Mouse (Mus musculus): ENCODE results near the gene Gm4491. TPM values are rescaled to one million over a fixed set of nuclear protein-coding genes. Genes with fewer than 3 reads are reported as not detected.

The Gm4491 gene
- not detected in 2 replicates for polyA plus RNA-seq (2012; rRNA removed)

DNA sequence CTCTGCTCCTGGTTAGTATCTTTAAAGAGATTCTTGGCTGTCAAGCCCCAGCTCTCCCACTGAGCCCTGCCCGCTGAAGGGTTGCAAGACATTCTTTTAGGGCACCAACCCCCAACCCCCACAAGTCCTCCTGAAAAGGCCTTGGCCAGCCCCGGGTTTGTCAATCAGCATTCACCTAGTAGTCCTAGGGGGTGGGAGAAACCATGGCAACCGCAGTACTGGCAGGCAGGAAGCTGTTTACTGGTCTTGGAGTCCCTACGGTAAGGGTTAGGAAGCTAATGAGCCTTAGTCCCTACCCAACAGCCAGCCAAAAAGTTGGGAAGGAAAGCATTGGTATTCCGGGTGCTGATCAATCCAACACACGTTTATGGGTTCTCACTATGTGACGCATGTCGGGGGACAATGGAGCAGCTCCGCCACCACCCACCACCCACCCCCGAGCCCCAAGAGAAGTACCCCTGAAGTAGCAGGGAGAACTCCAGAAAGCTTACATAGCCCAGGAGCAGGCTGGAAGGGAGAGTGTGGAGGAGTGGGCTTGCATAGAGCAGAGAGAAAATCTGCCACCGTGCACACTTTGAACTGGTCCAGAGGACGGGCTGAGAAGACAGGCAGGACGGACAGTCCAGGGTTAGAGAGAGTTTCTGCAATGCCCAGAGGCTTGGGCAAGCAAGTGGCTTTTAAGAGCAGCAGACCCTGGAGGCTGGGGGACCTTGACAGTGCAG, at the start of gene Gm4491:
Gm4491 (minus strand) TSS at position 61 of the 722 bp plus-strand sequence.
- WGBS: 47% methylated on average over 13 of the region's 13 CpGs
- no peak for DNase-seq (ENCODE audit: low read depth, low spot score)

DNA sequence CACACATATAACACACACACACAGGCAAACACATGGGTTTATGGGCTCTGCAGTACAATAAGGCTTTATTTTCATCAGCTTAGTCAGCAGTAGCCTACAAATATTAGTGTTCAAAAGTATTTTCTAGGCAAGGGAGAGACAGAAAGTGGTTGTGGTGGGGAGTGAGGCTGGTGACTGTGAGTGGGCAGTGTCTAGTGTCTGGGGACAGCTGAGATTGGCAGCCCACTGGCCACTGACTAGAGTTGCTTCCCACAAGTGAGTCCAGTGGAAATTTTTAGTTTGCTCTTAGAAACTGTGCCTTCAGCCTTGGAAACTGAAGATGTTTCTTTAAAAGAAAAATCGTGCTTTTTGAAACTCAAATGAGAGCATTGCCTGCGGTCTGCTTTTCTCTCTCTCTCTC, 46.1 kb upstream of the Gm4491 start:
- WGBS: 60% methylated on average over 2 of the region's 2 CpGs

DNA sequence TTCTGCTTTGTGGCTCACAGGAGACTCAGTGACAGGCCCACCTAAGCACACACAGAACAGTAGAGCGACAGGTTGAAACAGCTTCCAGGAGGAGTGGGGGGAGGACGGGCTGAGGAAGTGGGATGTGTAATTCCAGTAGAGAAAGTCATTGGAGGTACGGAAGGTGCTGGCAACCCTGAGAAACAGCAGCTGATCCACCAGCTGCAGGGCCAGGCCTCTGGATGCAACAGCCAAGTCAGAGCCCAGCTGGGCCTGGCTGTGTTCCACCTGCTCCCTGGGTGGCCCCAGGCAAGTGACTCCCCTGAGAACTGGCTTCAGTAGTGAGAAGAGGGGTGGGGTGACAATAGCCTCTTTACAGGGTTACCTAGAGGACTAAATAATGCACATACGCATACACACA, 45.5 kb upstream of the Gm4491 start:
- no peak for DNase-seq (ENCODE audit: low read depth, low spot score)
- 28% methylated on average over 4 of the region's 4 CpGs for WGBS

More for the DNA sequence above, 46.1 kb upstream of the Gm4491 start:
- DNase-seq (ENCODE audit: low read depth, low spot score): no peak

DNA sequence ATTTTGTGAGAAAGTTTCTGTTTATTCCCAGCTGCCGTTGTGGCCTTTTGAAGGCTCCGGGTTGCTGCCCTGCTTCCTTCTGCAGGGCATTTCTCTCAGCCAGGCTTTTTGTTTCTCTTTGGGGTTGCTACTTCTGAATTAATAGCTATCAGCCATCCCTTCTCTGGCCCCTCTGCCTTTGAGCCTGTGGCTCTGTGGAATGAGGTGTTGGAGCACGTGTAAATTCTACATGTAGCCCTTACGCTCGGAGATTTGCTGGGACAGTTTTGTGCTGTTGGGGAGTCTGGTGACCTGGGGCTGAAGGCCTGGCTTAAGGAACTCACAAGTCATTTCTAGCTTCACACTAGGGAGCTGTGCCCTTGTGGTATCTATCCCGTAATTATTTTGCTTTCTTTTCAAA, 39.2 kb upstream of the Gm4491 start:
- WGBS: 65% methylated on average over 6 of the region's 6 CpGs
- no peak for DNase-seq (ENCODE audit: low read depth, low spot score)

DNA sequence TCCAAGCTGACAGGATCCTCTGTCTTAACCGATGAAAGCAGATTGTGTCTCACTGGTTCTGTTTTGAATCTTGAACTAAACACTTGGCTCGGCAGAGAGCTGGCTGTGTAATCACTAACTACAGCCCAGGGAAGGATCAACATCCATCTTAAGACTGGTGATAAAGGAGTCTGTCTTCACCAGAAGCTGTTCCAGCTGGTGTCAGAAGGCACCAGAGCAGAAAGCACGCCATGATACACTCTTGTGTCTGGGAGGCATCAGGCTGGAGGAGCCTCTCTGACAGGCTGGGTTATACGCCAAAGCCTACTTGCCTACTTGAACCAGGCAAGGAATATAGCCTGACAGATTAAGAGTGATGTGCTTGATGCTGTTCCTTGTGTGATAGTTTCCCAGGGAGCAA, 30.1 kb upstream of the Gm4491 start:
- no peak for DNase-seq (ENCODE audit: low read depth, low spot score)
- 56% methylated on average over 4 of the region's 4 CpGs for WGBS

DNA sequence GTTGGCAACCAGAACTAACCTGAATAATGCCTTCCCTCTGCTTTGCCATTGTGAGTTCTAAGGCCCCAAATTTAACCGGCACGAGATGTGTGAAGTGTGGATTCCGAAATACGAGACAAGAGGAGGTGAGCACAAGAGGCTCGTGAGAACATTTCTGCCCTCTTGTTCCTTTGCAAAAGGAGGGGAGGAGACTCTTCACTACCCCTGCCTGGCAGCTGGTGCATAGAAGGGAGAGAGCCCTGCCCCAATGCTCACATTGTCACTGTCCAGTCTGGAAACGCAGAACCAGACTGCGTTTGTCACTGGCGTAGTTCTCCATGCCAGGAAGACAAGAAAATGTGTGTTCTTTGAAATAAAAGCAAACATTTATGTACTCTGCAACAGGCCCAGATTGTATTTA, 19.6 kb upstream of the Gm4491 start:
- no peak for DNase-seq (ENCODE audit: low read depth, low spot score)
- WGBS: 63% methylated on average over 8 of the region's 8 CpGs

DNA sequence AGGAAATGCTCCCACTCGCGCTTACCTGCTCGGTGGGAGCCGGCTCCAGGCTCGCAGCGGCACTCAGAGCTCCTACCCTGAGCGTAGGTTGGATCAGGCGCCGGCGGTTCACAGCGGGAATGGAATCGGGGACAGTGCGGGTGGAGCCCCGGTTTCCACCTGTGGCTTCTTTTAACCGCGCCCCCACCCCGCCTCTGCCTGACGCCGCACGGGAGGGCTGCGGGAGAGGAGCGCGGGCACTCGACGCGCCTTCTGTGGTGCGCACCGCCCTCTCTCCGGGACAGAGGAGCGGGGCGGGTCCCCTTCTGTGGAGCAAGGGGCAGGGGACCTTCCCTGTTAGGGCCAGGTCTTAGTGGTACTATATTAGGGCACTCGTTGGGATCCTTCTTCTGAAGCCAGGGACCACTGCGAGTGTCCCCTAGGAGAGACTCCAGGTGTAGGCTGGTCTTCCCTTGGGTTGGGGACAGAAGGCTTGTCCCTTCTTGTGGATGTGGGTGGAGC, 17.5 kb upstream of the Gm4491 start, which contains the start of gene Gjb6:
Gjb6 (minus strand) TSS at position 451 of the 501 bp plus-strand sequence.
- 4% methylated on average over 33 of the region's 33 CpGs for WGBS
- DNase-seq (ENCODE audit: low read depth, low spot score): no peak

DNA sequence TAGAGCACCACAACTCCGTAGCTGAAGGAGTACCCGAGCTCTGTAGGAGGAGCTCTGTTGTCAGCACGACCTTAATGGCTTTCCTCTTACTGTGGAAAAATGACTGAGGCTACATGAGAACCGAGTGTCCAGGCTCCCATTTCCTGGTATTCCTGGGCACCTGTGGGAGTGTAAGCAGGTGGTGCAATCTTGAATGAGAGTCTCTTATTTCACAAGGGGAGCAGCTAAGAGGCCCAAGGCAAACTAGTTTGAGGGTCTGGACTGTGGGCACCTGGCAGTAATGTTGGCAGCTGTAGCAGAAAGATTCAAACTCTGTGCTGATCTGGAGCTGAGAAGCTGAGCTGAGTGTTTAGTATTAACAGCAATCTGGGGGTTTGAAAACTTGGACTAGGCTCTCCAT, 11.7 kb upstream of the Gm4491 start:
- DNase-seq (ENCODE audit: low read depth, low spot score): no peak
- 35% methylated on average over 4 of the region's 4 CpGs for WGBS

DNA sequence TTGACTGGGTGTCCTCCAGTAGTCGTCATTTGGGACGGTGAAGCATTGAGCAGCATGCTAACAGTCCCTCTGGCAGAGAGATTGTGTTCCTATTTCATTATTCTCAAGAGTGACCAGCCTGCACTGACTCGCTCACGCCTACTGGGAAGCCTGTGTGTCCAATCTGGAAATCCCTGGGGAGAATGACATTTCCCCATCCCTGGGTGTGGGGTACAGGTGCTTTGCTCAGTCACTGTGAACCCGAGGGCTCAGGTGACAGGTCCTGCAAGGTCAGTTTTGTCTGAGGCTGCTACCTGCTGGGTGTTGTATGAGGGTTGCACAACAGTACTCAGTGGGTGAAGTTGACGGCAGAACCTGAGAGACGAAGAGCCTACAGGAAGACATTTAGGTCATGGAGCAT, 6.6 kb upstream of the Gm4491 start:
- 83% methylated on average over 7 of the region's 7 CpGs for WGBS
- DNase-seq (ENCODE audit: low read depth, low spot score): no peak

DNA sequence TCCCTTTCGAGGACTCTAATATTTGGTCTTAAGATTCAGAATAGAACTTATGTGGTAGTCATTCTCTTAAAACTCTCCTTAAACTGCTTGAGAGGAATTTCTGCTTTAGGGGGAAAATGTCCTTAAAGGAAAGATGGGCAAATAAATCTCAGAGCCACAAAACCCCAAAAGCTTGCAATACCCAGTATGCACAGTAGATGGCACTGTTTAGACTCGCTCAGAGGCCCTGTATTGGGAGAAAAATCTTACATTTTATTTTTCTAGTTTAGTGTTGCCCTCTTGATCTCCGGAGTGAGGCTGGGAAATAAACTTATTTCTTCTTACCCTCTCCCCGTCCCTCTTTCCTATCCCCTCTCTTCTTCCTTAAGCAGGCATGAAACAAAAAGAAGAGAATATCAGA, 6.5 kb downstream of the Gm4491 start:
- 13% methylated on average over 4 of the region's 4 CpGs for WGBS

DNA sequence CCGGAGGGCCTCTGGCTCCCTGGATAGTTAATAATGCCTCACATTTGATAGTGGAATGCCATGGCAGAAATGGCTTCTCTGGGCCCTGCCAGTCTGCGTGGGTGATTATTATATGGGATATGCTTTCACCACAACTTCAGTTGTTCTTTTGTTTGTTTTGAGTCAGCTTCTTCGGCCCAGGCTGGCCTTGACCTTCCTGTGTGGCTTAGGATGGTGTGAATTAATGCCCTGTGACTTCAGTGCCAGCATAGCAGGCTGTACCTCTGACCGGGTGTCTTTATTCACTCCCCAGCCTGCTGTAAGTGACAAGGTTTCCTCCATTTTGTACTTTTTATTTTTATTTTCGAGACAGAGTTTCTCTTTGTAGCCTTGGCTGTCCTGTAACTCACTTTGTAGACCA, 7.8 kb downstream of the Gm4491 start:
- 60% methylated on average over 5 of the region's 5 CpGs for WGBS
- DNase-seq (ENCODE audit: low read depth, low spot score): no peak

More for the DNA sequence above, 6.5 kb downstream of the Gm4491 start:
- no peak for DNase-seq (ENCODE audit: low read depth, low spot score)

DNA sequence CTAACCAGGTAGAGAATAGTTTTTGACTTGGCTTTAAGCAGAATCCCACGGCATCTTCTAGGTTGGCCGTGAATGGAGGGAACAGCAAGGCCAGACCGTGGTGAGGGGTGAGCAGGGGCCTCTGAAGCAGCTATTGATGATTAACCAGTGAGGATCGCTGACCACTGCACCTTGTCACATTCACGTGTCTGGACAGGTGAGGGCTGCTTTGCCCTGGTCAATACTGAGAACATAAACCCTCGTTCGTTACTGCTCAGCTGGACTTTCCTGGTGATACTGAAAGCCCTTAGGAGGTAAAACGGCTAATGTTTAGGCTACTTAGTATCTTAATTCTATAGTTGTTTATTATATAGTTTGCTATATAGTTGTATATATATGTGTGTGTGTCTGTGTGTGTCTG, 8.6 kb downstream of the Gm4491 start:
- no peak for DNase-seq (ENCODE audit: low read depth, low spot score)
- WGBS: 81% methylated on average over 8 of the region's 8 CpGs

DNA sequence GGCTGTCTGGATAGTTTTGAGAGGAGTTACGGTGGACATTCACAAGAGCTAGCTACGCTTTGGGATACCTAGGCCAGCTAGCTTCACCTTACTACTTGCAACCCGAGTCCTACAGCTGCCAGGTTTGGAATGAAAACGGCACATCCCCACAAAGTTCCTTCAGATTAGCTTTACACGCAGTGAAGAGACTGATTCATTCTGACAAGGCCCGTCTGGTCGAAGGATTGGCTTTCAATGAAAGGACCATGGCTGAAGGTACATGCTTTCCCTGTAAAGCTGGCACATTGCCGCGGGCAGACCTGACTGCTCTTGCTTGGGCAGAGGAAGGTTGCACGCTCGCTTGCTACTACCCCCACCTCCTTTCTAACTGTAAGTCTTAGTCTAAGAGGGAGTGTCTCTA, 10.0 kb downstream of the Gm4491 start:
- DNase-seq (ENCODE audit: low read depth, low spot score): no peak
- 81% methylated on average over 11 of the region's 11 CpGs for WGBS

DNA sequence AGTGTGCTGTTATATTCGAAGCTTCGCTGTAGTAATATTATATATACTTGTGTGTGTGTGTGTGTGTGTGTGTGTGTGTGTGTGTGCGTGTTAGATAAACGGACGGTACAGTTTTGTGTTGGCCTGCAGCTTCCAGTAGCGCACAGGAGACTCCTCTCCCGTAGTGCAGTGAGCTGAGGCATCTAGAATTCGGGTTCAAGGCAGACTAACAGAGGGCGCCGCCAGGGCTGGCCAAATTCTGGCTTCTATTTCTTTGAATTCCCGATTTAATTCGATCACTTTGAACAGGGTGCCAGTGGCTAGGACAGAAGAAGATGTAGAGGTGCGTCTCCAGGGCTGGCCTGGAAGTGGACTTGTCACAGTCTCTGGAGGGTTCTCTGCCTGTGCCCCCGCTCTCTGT, 10.6 kb downstream of the Gm4491 start:
- 30% methylated on average over 14 of the region's 14 CpGs for WGBS

DNA sequence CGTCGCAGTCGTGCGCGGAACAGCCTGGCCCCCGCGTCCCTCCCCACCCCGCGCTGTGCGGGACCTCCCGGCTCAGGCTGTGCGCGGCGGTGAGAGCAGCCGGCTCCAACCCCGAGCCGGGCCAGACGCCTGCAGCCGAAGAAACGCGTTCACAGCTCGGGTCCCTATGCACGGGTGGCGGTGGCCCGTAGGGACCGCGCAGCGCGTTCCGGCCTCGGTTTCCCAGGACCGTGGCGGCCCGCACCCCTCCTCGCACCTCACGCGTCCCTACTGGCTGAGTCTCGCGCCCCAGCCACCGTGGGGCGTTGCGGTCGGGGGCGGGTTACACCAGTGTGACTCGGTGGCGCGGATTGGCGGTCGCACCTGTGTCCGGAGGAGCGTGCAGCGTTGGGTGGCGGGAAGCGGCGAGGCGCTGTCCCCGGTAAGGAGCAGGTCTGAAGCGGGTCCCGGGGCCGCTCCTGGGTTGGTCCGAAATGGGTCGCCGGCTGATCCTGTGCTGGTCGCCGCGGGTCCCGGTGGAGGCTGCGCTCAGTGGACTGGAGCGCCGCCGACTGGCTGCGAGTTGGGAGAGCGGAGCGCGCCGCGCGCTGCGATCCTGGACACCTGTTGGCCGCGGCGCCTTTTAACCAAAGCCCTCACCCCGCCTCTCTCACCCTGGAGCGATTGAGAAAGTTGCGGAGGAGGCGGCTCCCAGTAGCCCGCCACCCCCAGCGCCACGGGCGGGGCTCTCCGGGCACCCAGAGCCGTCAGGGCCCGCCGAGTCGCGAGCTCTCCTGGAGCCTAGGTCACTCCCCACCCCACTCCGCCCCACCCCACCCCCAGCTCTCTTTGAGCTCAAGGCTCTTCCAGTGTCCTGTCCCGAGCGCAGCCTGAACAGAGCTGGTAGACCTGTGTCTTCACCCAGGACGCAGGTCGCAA, 11.3 kb downstream of the Gm4491 start, which contains the start of gene Gjb2:
Gjb2 (minus strand) TSS at position 597 of the 918 bp plus-strand sequence.
- no peak for DNase-seq (ENCODE audit: low read depth, low spot score)
- WGBS: under 1% methylated on average over 101 of the region's 101 CpGs

More for the DNA sequence above, 10.6 kb downstream of the Gm4491 start:
- DNase-seq (ENCODE audit: low read depth, low spot score): no peak

DNA sequence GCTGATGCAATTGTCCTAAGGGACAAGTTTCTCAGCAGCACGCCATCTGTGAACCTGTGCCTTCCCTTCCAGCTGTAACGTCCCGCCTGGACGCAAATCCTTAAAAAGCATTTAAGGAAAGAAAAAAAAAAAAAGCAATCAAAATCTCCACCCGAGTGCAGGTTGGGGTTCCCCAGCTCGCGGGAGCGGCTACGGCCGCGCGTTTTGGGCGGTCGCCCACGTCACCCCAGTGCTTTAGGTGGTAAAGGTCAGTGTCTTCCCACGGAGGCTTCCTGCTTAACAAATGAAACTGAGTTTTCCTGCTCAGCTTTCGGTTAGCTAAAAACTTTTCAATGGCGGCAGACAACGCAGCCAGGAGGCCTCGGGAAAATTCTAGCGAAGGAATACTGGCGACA, 12.0 kb downstream of the Gm4491 start:
- DNase-seq (ENCODE audit: low read depth, low spot score): no peak
- WGBS: 2% methylated on average over 22 of the region's 22 CpGs

DNA sequence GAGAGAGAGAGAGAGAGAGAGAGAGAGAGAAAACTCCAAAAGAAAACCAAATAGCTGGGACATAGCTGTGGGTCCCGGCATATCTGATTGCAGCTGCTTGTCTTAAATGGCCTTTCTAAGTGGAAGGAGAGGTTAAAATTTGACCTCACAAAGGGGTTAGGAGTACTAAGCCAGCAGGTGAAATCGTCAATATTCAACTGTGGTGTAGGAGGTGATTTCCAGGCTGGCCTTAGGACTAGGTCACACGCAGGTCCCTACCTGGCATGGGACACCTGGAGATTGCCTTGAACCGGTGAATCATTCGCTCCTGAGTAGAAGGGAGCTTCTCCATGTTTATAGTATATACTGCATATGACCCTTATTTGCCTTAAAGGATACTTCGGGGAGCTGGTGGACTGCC, 12.6 kb downstream of the Gm4491 start:
- 34% methylated on average over 6 of the region's 6 CpGs for WGBS
- no peak for DNase-seq (ENCODE audit: low read depth, low spot score)

DNA sequence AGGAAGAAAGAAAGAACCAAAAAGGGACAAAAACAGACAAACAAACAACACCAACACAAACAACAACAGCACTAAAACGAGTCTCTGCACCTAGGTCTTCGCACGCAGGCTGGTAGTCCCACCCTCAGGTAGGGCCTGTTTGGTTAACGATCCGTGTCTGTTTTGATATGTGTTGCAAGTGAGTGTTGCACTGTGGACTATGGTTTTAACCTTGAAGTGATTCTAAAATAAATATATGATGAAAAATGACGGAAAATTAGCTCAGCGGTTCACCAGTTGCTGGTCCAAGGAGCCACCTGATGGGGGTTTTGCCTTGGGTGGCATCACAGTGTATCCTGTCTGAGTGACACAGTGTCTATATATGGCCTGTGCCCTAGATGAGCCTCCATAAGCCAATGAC, 14.1 kb downstream of the Gm4491 start:
- no peak for DNase-seq (ENCODE audit: low read depth, low spot score)

DNA sequence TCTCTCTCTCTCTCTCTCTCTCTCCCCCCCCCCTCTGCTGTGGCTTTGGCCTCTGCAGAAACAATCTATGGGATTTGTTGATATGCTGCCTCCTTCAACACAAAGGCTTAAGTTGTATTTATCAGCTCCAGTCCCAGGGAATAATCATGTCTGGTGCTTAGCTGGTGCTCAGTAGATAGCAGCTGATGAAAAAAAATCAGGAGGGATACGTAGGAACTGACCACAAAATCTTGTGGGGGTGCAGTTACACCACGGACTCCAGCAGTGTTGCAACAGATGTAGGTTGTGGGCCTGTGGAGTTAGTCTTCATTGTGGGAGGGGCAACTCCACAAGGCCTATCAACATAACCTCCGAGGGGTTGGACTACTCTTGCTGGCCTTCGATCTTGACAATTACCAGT, 19.8 kb downstream of the Gm4491 start:
- WGBS: 74% methylated on average over 4 of the region's 4 CpGs
- no peak for DNase-seq (ENCODE audit: low read depth, low spot score)

More for the DNA sequence above, 14.1 kb downstream of the Gm4491 start:
- 63% methylated on average over 7 of the region's 7 CpGs for WGBS

DNA sequence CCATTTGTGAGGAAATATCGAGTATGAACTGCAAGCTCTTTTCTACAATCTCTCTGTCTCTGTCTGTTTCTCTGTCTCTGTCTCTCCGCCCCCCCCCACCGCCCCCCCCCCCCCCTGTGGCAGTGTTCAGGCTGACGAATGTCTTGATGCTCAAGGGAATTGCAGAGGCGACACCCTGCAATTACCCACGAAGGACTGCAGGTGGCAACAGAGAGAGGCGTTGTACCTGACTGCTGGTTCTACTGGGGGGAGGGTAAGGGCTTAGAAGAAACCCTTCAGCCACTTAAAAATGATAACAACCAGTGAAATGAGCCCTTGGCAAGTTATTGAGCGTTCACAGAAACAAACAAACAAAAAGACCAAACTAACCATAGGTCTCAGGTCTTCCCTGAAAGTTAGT, 22.7 kb downstream of the Gm4491 start:
- no peak for DNase-seq (ENCODE audit: low read depth, low spot score)
- WGBS: 2% methylated on average over 8 of the region's 8 CpGs

Measured in large intestine, adult 2 months (tissue).